Mouse (Mus musculus) cortical plate, adult 2 months (tissue): ENCODE results near the gene Mtx1. TPM values are rescaled to one million over a fixed set of nuclear protein-coding genes. Genes with fewer than 3 reads are reported as not detected.

Experiments
- H3K27ac ChIP-seq: fragments of 200-500 bp; 2 replicates; pipeline ENCODE4 v1.5.1; 2012; ENCODE audit warnings: low read length, control low read depth, inconsistent platforms; ENCODE audit not compliant: insufficient read depth
- H3K4me1 ChIP-seq: fragments of 200-500 bp; 2 replicates; pipeline ENCODE4 v1.6.1; 2011; ENCODE audit warnings: low read length; ENCODE audit not compliant: control insufficient read depth, insufficient read depth
- H3K4me3 ChIP-seq: fragments of 200-500 bp; 2 replicates; pipeline ENCODE4 v1.5.1; 2011; ENCODE audit warnings: mild to moderate bottlenecking, low read length, control low read depth; ENCODE audit not compliant: insufficient read depth
- CTCF ChIP-seq: fragments of 200-500 bp; IDR thresholded peaks from 2 replicates; pipeline ENCODE4 v1.5.1; 2011; ENCODE audit warnings: mild to moderate bottlenecking, control low read depth, low read length; ENCODE audit not compliant: insufficient read depth; ENCODE audit errors: extremely low read depth
- POLR2A ChIP-seq: fragments of 200-500 bp; IDR thresholded peaks from 2 replicates; pipeline ENCODE4 v1.6.1; 2011; ENCODE audit warnings: mild to moderate bottlenecking, low read length, control low read depth; ENCODE audit not compliant: insufficient read depth; ENCODE audit errors: extremely low read depth
- polyA plus RNA-seq: library from polyadenylated mRNA; depleted of rRNA; stranded (reverse); fragments of >200 nt; gene quantifications from 2 replicates; pipeline ENCODE4 v1.2.3, GENCODE M21; 2012

Gene Mtx1
- polyA plus RNA-seq, 1 experiment: 132 TPM

- Histone ChIP-seq H3K4me3 (no peak overlapping the region), H3K27ac (no peak overlapping the region), H3K4me1 (no peaks in the 10 kb centered on the region; the same call in 1 of the 2 replicates)
- TF ChIP-seq POLR2A (no peak), CTCF (no peak)
Measured at GRCm38 (mm10) chr3:89181749-89182500, 45.0 kb downstream of the Mtx1 start.

GRCm38 (mm10) chr3:89179056-89179455 lies 47.8 kb downstream of the Mtx1 start:
- Histone ChIP-seq H3K4me1 (no peaks in the 10 kb centered on the region; the same call in 1 of the 2 replicates), H3K27ac (no peak overlapping the region), H3K4me3 (no peak overlapping the region)
- TF ChIP-seq CTCF (no peak), POLR2A (no peak)

DNA sequence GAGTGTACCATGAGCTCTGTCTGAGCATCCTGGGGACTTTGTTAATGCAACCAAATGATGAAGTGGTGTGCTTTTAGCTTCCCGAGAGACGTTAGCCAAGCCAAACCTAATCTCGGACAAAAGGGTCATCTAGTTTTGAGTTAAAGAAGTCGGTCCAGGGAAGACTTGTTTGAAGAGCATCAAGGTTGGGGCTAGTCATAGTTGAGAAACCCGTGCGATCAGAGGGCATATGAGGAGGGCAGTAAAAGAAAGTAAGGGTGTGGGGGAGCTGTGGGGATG lies 48.8 kb downstream of the Mtx1 start:
- Histone ChIP-seq H3K4me1 (no peaks in the 10 kb centered on the region; the same call in 1 of the 2 replicates), H3K4me3 (peak overlapping the region; percentile 74), H3K27ac (no peak overlapping the region)
- TF ChIP-seq POLR2A (no peak), CTCF (no peak)

- no peaks in the 10 kb centered on the region; the same call in 1 of the 2 replicates for H3K4me1 ChIP-seq
- H3K4me3 ChIP-seq: peak within 1 kb of the TSS; percentile 74
- H3K27ac ChIP-seq: 0 out of 2 replicates have a peak within 1 kb of the TSS, but pooled peaks have one; percentile 21
- TF ChIP-seq CTCF (no peak), POLR2A (peak; percentile 93)
Measured at GRCm38 (mm10) chr3:89177242-89178106, 49.4 kb downstream of the Mtx1 start, which contains the start of gene Scamp3. TSS of gene Scamp3 (plus strand) at chr3:89177473.

DNA sequence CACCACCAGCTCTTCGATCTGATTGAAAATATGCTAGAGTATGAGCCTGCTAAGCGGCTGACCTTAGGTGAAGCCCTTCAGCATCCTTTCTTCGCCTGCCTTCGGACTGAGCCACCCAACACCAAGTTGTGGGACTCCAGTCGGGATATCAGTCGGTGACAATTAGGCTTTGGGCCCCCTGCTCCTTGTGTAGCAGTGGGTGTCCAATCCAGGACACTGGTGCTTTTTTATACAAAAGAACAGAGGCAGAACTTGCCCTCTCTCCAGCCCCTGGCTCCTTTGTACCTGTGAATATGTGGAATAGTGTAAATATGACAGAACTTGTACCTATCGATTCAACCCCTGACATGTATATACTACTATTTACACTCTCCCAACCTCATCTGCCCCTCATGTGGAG lies 50.5 kb downstream of the Mtx1 start:
- Histone ChIP-seq H3K4me3 (no peak overlapping the region), H3K4me1 (no peaks in the 10 kb centered on the region; the same call in 1 of the 2 replicates)
- TF ChIP-seq POLR2A: no peak
- no peak for TF ChIP-seq CTCF

DNA sequence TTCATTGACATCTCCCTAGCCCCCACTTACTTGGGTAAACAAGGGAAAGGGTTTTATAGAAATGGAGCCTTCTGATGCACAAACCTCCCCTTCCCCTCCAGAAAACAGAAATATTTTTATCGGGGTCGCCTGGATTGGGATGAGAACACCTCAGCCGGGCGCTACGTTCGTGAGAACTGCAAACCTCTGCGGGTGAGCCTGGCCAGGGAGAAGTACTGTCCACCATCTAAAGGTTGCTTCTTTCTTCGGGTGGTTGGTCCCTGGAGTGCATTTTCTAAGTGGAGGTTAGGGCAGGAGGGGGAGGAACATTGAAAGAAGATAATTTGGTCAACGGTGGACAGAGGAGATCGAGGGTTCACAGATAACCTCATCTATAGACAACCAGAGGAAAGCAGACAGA lies 51.3 kb downstream of the Mtx1 start:
- no peak overlapping the region for H3K4me3 ChIP-seq
- TF ChIP-seq CTCF (no peak), POLR2A (no peak)
- no peak overlapping the region for H3K27ac ChIP-seq
- H3K4me1 ChIP-seq: no peaks in the 10 kb centered on the region; the same call in 1 of the 2 replicates

More for the DNA sequence above, 50.5 kb downstream of the Mtx1 start:
- no peak overlapping the region for H3K27ac ChIP-seq

- H3K4me1 ChIP-seq: no peaks in the 10 kb centered on the region; the same call in 1 of the 2 replicates
- H3K4me3 ChIP-seq: no peak overlapping the region
- TF ChIP-seq CTCF: no peak
- no peak for TF ChIP-seq POLR2A
- H3K27ac ChIP-seq: no peak overlapping the region
Measured at GRCm38 (mm10) chr3:89174844-89175243, 52.0 kb downstream of the Mtx1 start.

- TF ChIP-seq CTCF (no peak), POLR2A (no peak)
- Histone ChIP-seq H3K4me3 (no peak overlapping the region), H3K27ac (no peak overlapping the region), H3K4me1 (peaks cover 11% of the 10 kb centered on the region)
Measured at GRCm38 (mm10) chr3:89166945-89167344, 59.9 kb downstream of the Mtx1 start.

DNA sequence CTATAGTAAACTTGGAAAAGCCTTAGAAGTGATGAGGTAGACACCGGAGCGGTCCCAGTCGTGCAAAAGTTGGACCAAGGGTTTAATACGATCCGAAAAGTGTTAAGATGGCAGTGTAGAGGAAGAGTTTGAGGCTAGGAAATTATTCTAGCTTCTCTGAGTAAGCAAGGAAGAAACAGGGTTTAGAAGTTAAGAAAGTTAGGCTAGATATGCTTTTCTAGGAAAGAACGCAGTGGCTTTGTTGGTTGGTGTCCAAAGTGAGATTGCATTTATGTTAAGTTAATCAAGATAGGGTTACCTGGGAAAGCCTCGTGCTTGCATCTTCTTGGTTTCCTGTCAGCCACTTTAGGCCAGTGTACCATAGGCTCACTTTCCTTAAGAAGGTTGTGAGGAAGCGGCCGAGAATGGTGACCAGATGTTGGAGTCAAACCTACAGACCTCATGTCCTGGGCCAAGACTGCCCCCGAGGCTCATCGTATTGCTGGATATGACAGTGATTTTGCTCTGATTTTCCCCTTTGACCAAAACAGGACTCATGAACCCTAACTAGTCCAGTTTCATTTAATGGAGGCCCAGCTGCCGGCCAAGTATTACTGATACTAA lies 61.5 kb downstream of the Mtx1 start:
- Histone ChIP-seq H3K27ac (peak overlapping the region; percentile 87; the same call in 1 of the 2 replicates), H3K4me1 (peaks cover 11% of the 10 kb centered on the region), H3K4me3 (peak overlapping the region; percentile 98)
- TF ChIP-seq POLR2A (no peak), CTCF (no peak)

DNA sequence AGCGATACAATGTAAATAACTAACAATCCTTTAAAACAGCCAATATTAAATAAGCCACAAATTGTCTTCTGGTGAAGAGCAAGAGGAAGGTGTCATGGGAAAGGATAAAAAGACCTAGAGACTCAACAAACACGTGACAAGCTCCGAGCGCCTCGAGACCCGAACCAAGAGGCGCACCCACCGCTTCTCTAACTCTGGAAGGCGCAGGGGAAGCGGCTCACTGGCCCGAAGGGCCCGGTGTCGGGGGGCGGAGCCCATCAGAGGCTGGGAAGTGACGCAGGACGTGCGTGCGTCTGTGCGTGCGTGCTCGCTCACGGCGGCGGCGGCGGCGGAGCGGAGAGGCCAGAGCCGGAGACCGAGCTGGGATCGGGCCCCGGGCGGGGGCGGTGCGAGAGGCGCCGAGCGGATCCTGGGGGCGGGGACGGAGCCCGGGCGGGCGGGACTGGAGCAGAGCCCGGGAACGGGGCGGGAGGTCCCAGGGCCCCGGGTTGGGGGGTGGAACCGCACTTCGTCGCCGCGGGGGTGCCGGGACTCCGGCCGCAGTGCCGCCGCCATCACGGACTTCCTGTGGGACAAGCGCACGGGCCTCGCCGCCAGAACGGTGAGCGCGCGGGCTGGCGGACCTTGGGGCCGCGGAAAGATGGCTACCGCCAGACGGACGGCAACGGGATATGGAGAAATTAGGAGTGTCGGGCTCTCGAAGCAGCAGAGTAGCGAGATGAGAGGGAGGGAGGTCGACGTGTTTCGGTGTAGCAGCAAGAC lies 62.2 kb downstream of the Mtx1 start, which contains the start of gene Clk2:
TSS of gene Clk2 (plus strand) at position 290 of the 762 bp plus-strand sequence.
- H3K4me3 ChIP-seq: peak within 1 kb of the TSS; percentile 98
- TF ChIP-seq CTCF (no peak), POLR2A (peak; percentile 87)
- peaks cover 11% of the 10 kb centered on the region for H3K4me1 ChIP-seq
- peak within 1 kb of the TSS; percentile 89 for H3K27ac ChIP-seq
